8 mouse cellular contexts compared by ENCODE assay signal in genomic region chr4:83527921-83528320, GRCm38 (mm10). TPM values are rescaled to one million over a fixed set of nuclear protein-coding genes. Genes with fewer than 3 reads are reported as not detected.
DNase-seq lines count a peak whose midpoint lies in the region; TF ChIP-seq lines count a peak whose summit lies in the region.

No protein-coding gene starts in this region.

- peak; percentile 58 for TF ChIP-seq CTCF in gastrocnemius, adult 2 months (IDR thresholded peaks at IDR 0.05)

- no peak overlapping the region for H3K4me3 ChIP-seq in gastrocnemius, adult 2 months

- intact Hi-C loops in gastrocnemius, adult 2 months (cut with DNase I) = loop anchor here (5.0 to 10.0 kb wide), 3 partner anchors 47 to 226 kb away; partner anchors contain the start of gene Snapc3
- intact Hi-C loops in gastrocnemius, postnatal 36 days (cut with DNase I) = no loop called here

- DNase-seq in gastrocnemius, adult 2 months = no peak
- no peak for DNase-seq in gastrocnemius, postnatal 36 days
- DNase-seq in urinary bladder, postnatal 14 days (ENCODE audit: low spot score) = peak; percentile 43
- DNase-seq in urinary bladder, postnatal 36 days (ENCODE audit: low spot score in 2 of 2) = no peak
- DNase-seq in induced T-regulatory cell, adult 2 months (ENCODE audit: low read depth) = peak; percentile 86
- DNase-seq in spleen, postnatal 10 days (ENCODE audit: low spot score in 2 of 2) = peak; percentile 48 to 79
- no peak for DNase-seq in right cerebral cortex, adult 18-20 months
- no peak for DNase-seq in urinary bladder, postnatal 4 days (ENCODE audit: low spot score in 2 of 2)

- no peak overlapping the region for H3K27ac ChIP-seq in gastrocnemius, adult 2 months

RNA-seq across cellular contexts. Expression of gene Ccdc171, which starts 2.6 kb away (rescaled TPM):
- under 1 TPM; 0.59 to 0.70 TPM for total RNA-seq in gastrocnemius, adult 2 months (2021)
- 1 to 10 TPM; 1.0 to 1.1 TPM for total RNA-seq in gastrocnemius, postnatal 36 days (2021)

RNA-seq across cellular contexts. Expression of gene Psip1, which starts 41.7 kb away (rescaled TPM):
- total RNA-seq in gastrocnemius, adult 2 months (2021) = 10 to 100 TPM; 14.8 to 19.4 TPM
- total RNA-seq in gastrocnemius, postnatal 36 days (2021) = 10 to 100 TPM; 15.0 to 17.4 TPM

Comparison
In these comparisons a context has a peak if more than half of its experiments do, and no peak if none do; other contexts are left out.
1. DNase-seq: peak in urinary bladder, postnatal 14 days (single experiment), induced T-regulatory cell, adult 2 months (single experiment) and spleen, postnatal 10 days (2 of 2); none in gastrocnemius, adult 2 months (single experiment), gastrocnemius, postnatal 36 days (0 of 2), urinary bladder, postnatal 36 days (0 of 2), right cerebral cortex, adult 18-20 months (single experiment) and urinary bladder, postnatal 4 days (0 of 2).